Mouse (Mus musculus) forebrain, embryonic 14.5 days (tissue): ENCODE measurements around the gene Camkk2. TPM values are rescaled to one million over a fixed set of nuclear protein-coding genes. Genes with fewer than 3 reads are reported as not detected.

Experiments
- ATAC-seq: fragments of 200-750 bp; cut with Nextera tagmentation; 2 replicates; pipeline ENCODE4 v1.8.0; 2017; ENCODE audit warnings: mild to moderate bottlenecking, moderate library complexity
- DNase-seq: peaks from one replicate; pipeline ENCODE4 v3.0.0-alpha.2; 2015; ENCODE audit warnings: low spot score
- H3K27ac ChIP-seq: fragments of 300-500 bp; sonication (generic); 2 replicates; pipeline ENCODE4 v1.5.1; 2014; ENCODE audit warnings: low read depth, mild to moderate bottlenecking, control low read depth, low read length, moderate library complexity
- H3K27me3 ChIP-seq: fragments of 300-500 bp; sonication (generic); replicated peaks from 2 replicates; pipeline ENCODE4 v1.6.1; 2014; ENCODE audit warnings: low read length, control low read depth, mixed read lengths; ENCODE audit not compliant: control insufficient read depth, insufficient read depth
- H3K36me3 ChIP-seq: fragments of 300-500 bp; sonication (generic); 2 replicates; pipeline ENCODE4 v1.6.1; 2014; ENCODE audit warnings: low read length, control low read depth; ENCODE audit not compliant: control insufficient read depth, insufficient read depth
- H3K4me1 ChIP-seq: fragments of 300-500 bp; sonication (generic); 2 replicates; pipeline ENCODE4 v1.6.1; 2014; ENCODE audit warnings: antibody characterized with exemption, low read length, control low read depth; ENCODE audit not compliant: control insufficient read depth, insufficient read depth
- H3K4me2 ChIP-seq: fragments of 300-500 bp; sonication (generic); 2 replicates; pipeline ENCODE4 v1.6.1; 2014; ENCODE audit warnings: mild to moderate bottlenecking, control low read depth, low read length
- H3K4me3 ChIP-seq: fragments of 300-500 bp; sonication (generic); 2 replicates; pipeline ENCODE4 v1.5.1; 2014; ENCODE audit warnings: low read depth, low read length, control low read depth
- H3K9ac ChIP-seq: fragments of 300-500 bp; sonication (generic); 2 replicates; pipeline ENCODE4 v1.6.1; 2014; ENCODE audit warnings: mild to moderate bottlenecking, low read length, control low read depth, moderate library complexity
- H3K9me3 ChIP-seq: fragments of 300-500 bp; sonication (generic); replicated peaks from 2 replicates; pipeline ENCODE4 v1.6.1; 2016; ENCODE audit warnings: low read length, control low read depth, mixed read lengths; ENCODE audit not compliant: control insufficient read depth
- WGBS: fragments of 180-500 bp; shearing (Covaris S2); extraction: QIAGEN DNeasy Blood & Tissue Kit; methylation state at CpG from one replicate; pipeline ENCODE4 v1.1.7; 2014; 5-methylcytosine and 5-hydroxymethylcytosine counted together
- polyA plus RNA-seq: library from polyadenylated mRNA; unstranded; fragments of >200 nt; fragmentation: Nextera tagmentation; extraction: Ambion mirVana; gene quantifications from 2 replicates; pipeline ENCODE4 v1.2.1, GENCODE M21; 2014

Gene Camkk2
- polyA plus RNA-seq, 1 experiment from 2014 or later = 32.6 TPM

GRCm38 (mm10) chr5:122733881-122734280 is 45.3 kb downstream of the Camkk2 start:
- DNase-seq (no peak), ATAC-seq (no peak)
- peaks cover 22% of the 10 kb centered on the region for H3K36me3 ChIP-seq
- no peaks in the 10 kb centered on the region for H3K9me3 ChIP-seq
- H3K27me3 ChIP-seq = no peaks in the 10 kb centered on the region
- no peak overlapping the region for H3K9ac ChIP-seq
- WGBS = 78% methylated on average over 16 of the region's 17 CpGs
- no peaks in the 10 kb centered on the region for H3K4me1 ChIP-seq
- H3K27ac ChIP-seq = no peak overlapping the region
- no peak overlapping the region for H3K4me3 ChIP-seq
- no peak overlapping the region for H3K4me2 ChIP-seq

GRCm38 (mm10) chr5:122731991-122732673 is 47.1 kb downstream of the Camkk2 start:
- no peaks in the 10 kb centered on the region for H3K27me3 ChIP-seq

GRCm38 (mm10) chr5:122731321-122731720 is 47.9 kb downstream of the Camkk2 start:
- H3K9me3 ChIP-seq = no peaks in the 10 kb centered on the region
- H3K9ac ChIP-seq = no peak overlapping the region
- H3K36me3 ChIP-seq = peaks cover 16% of the 10 kb centered on the region; the same call in 1 of the 2 replicates
- H3K27me3 ChIP-seq = no peaks in the 10 kb centered on the region
- DNase-seq = no peak
- H3K4me3 ChIP-seq = no peak overlapping the region
- no peak overlapping the region for H3K4me2 ChIP-seq
- H3K27ac ChIP-seq = peak overlapping the region; percentile 57; the same call in 1 of the 2 replicates
- WGBS = 68% methylated on average over 8 of the region's 8 CpGs
- ATAC-seq = no peak
- H3K4me1 ChIP-seq = no peaks in the 10 kb centered on the region

More at GRCm38 (mm10) chr5:122731991-122732673, 47.1 kb downstream of the Camkk2 start:
- DNase-seq (no peak), ATAC-seq (no peak)
- Histone ChIP-seq H3K4me3 (no peak overlapping the region), H3K27ac (no peak overlapping the region), H3K36me3 (peaks cover 22% of the 10 kb centered on the region), H3K9ac (no peak overlapping the region), H3K4me2 (no peak overlapping the region), H3K9me3 (no peaks in the 10 kb centered on the region), H3K4me1 (no peaks in the 10 kb centered on the region)
- 76% methylated on average over 15 of the region's 15 CpGs for WGBS

- no peak overlapping the region for H3K27ac ChIP-seq
- peaks cover 16% of the 10 kb centered on the region; the same call in 1 of the 2 replicates for H3K36me3 ChIP-seq
- ATAC-seq (no peak), DNase-seq (no peak)
- H3K9me3 ChIP-seq = no peaks in the 10 kb centered on the region
- H3K9ac ChIP-seq = no peak overlapping the region
- no peak overlapping the region for H3K4me3 ChIP-seq
- no peaks in the 10 kb centered on the region for H3K4me1 ChIP-seq
- no peak overlapping the region for H3K4me2 ChIP-seq
- no peaks in the 10 kb centered on the region for H3K27me3 ChIP-seq
- WGBS = 91% methylated on average over 10 of the region's 10 CpGs
Measured at GRCm38 (mm10) chr5:122730776-122731175, 48.4 kb downstream of the Camkk2 start.

GRCm38 (mm10) chr5:122727096-122727495 is 52.1 kb downstream of the Camkk2 start:
- no peak overlapping the region for H3K4me2 ChIP-seq
- ATAC-seq = no peak
- no peak overlapping the region for H3K9ac ChIP-seq
- WGBS = 90% methylated on average over 7 of the region's 7 CpGs
- 0 out of 2 replicates have a peak, but pooled peaks cover 3% of the 10 kb centered on the region for H3K9me3 ChIP-seq
- H3K36me3 ChIP-seq = 0 out of 2 replicates have a peak, but pooled peaks cover 10% of the 10 kb centered on the region
- H3K27me3 ChIP-seq = no peaks in the 10 kb centered on the region
- no peaks in the 10 kb centered on the region for H3K4me1 ChIP-seq
- no peak for DNase-seq
- no peak overlapping the region for H3K27ac ChIP-seq
- H3K4me3 ChIP-seq = no peak overlapping the region

GRCm38 (mm10) chr5:122726595-122726994 is 52.6 kb downstream of the Camkk2 start:
- H3K27ac ChIP-seq = no peak overlapping the region
- H3K4me2 ChIP-seq = no peak overlapping the region
- H3K36me3 ChIP-seq = 0 out of 2 replicates have a peak, but pooled peaks cover 10% of the 10 kb centered on the region
- no peak overlapping the region for H3K9ac ChIP-seq
- H3K4me3 ChIP-seq = no peak overlapping the region
- H3K27me3 ChIP-seq = no peaks in the 10 kb centered on the region
- WGBS = 84% methylated on average over 5 of the region's 5 CpGs
- 0 out of 2 replicates have a peak, but pooled peaks cover 3% of the 10 kb centered on the region for H3K9me3 ChIP-seq
- DNase-seq (no peak), ATAC-seq (no peak)
- no peaks in the 10 kb centered on the region for H3K4me1 ChIP-seq

GRCm38 (mm10) chr5:122726068-122726467 is 53.1 kb downstream of the Camkk2 start:
- 20% methylated on average over 7 of the region's 7 CpGs for WGBS
- H3K27ac ChIP-seq = no peak overlapping the region
- H3K4me3 ChIP-seq = no peak overlapping the region
- H3K36me3 ChIP-seq = 0 out of 2 replicates have a peak, but pooled peaks cover 10% of the 10 kb centered on the region
- no peak overlapping the region for H3K4me2 ChIP-seq
- DNase-seq (peak; percentile 90), ATAC-seq (peak; percentile 52)
- H3K9ac ChIP-seq = no peak overlapping the region
- 0 out of 2 replicates have a peak, but pooled peaks cover 3% of the 10 kb centered on the region for H3K9me3 ChIP-seq
- no peaks in the 10 kb centered on the region for H3K4me1 ChIP-seq
- H3K27me3 ChIP-seq = no peaks in the 10 kb centered on the region

GRCm38 (mm10) chr5:122725453-122725852 is 53.8 kb downstream of the Camkk2 start:
- no peak overlapping the region for H3K4me2 ChIP-seq
- H3K9me3 ChIP-seq = 0 out of 2 replicates have a peak, but pooled peaks cover 3% of the 10 kb centered on the region
- H3K9ac ChIP-seq = no peak overlapping the region
- H3K4me1 ChIP-seq = no peaks in the 10 kb centered on the region
- H3K36me3 ChIP-seq = 0 out of 2 replicates have a peak, but pooled peaks cover 5% of the 10 kb centered on the region
- no peak overlapping the region for H3K27ac ChIP-seq
- 94% methylated on average over 13 of the region's 13 CpGs for WGBS
- no peaks in the 10 kb centered on the region for H3K27me3 ChIP-seq
- no peak overlapping the region for H3K4me3 ChIP-seq
- ATAC-seq (no peak), DNase-seq (no peak)

GRCm38 (mm10) chr5:122719168-122719567 is 60.0 kb downstream of the Camkk2 start:
- Histone ChIP-seq H3K4me2 (no peak overlapping the region), H3K9ac (no peak overlapping the region), H3K4me3 (no peak overlapping the region), H3K9me3 (0 out of 2 replicates have a peak, but pooled peaks cover 3% of the 10 kb centered on the region), H3K36me3 (no peaks in the 10 kb centered on the region), H3K4me1 (no peaks in the 10 kb centered on the region), H3K27ac (no peak overlapping the region), H3K27me3 (no peaks in the 10 kb centered on the region)
- no peak for DNase-seq
- WGBS = 95% methylated on average over 8 of the region's 8 CpGs
- no peak for ATAC-seq
